Mouse (Mus musculus) hindlimb bud, embryonic 11.5 days (tissue): Measurements from ENCODE around the gene Tyk2.
A peak's percentile ranks its signal among the peaks of the same experiment; 100 is the strongest.

Experiments used
- DNase-seq: peaks from one replicate; pipeline ENCODE4 v3.0.0-alpha.2; 2012; ENCODE audit warnings: low read depth, low spot score; ENCODE audit errors: extremely low spot score

Tyk2 gene

GRCm38 (mm10) chr9:21149654-21150419 lies 18.8 kb upstream of the Tyk2 start, which contains the start of gene Cdc37:
Gene Cdc37, minus strand, starts transcription at chr9:21149982.
- DNase-seq: peak; percentile 68

- DNase-seq: no peak
Measured at GRCm38 (mm10) chr9:21149077-21149653, 18.1 kb upstream of the Tyk2 start.

GRCm38 (mm10) chr9:21148427-21148826 lies 17.4 kb upstream of the Tyk2 start:
- no peak for DNase-seq

- no peak for DNase-seq
Measured at GRCm38 (mm10) chr9:21146722-21147121, 15.7 kb upstream of the Tyk2 start.

GRCm38 (mm10) chr9:21145431-21145830 lies 14.4 kb upstream of the Tyk2 start:
- no peak for DNase-seq

- DNase-seq: no peak
Measured at GRCm38 (mm10) chr9:21144361-21144760, 13.3 kb upstream of the Tyk2 start.

- DNase-seq: no peak
Measured at GRCm38 (mm10) chr9:21141922-21142321, 10.9 kb upstream of the Tyk2 start.

GRCm38 (mm10) chr9:21138386-21138785 lies 7.3 kb upstream of the Tyk2 start:
- no peak for DNase-seq

GRCm38 (mm10) chr9:21137229-21137628 lies 6.2 kb upstream of the Tyk2 start:
- DNase-seq: no peak

- no peak for DNase-seq
Measured at GRCm38 (mm10) chr9:21136401-21136800, 5.4 kb upstream of the Tyk2 start.

GRCm38 (mm10) chr9:21135941-21136381 lies 4.9 kb upstream of the Tyk2 start:
- no peak for DNase-seq

- no peak for DNase-seq
Measured at GRCm38 (mm10) chr9:21135329-21135890, 4.4 kb upstream of the Tyk2 start.

- DNase-seq: no peak
Measured at GRCm38 (mm10) chr9:21134595-21135328, 3.7 kb upstream of the Tyk2 start.

GRCm38 (mm10) chr9:21133064-21133707 lies 2.1 kb upstream of the Tyk2 start:
- no peak for DNase-seq

- no peak for DNase-seq
Measured at GRCm38 (mm10) chr9:21132102-21132775, 1.2 kb upstream of the Tyk2 start.

GRCm38 (mm10) chr9:21126259-21126627 lies 4.8 kb downstream of the Tyk2 start:
- DNase-seq: no peak

GRCm38 (mm10) chr9:21125502-21126258 lies 5.4 kb downstream of the Tyk2 start:
- no peak for DNase-seq

GRCm38 (mm10) chr9:21124837-21125236 lies 6.2 kb downstream of the Tyk2 start:
- DNase-seq: no peak

- no peak for DNase-seq
Measured at GRCm38 (mm10) chr9:21121483-21121882, 9.6 kb downstream of the Tyk2 start.

- DNase-seq: no peak
Measured at GRCm38 (mm10) chr9:21117073-21117472, 14.0 kb downstream of the Tyk2 start.
